9 mouse cellular contexts compared by ENCODE assay signal in the genomic region with DNA sequence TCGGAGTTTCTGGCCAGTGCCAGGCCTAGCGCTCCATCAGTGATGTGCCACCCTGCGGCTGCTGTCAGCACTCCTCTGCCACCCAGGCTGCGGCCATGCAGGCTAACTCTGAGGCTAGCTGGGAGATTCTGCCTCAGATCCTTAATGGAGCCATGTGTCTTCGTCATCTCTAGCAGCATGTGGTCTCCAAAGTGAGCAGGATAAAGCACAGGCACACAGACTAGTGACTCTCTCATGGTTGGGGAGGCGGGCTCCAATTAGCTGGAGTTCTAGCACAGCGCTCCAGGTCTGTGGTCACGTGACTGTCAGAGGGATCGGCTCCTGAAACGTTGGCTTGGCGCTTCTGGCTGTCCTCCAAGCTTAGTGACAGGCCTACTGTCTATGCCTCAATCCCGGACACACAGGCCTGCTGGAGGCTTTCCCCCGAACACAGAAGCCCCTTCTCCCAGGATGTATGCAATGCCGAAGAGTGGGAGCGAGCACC.
DNase-seq lines count a peak whose midpoint lies in the region; ATAC-seq and TF ChIP-seq lines count a peak whose summit lies in the region.
"Had no signal": no experiment of that assay in that cellular context is flagged by ENCODE, and none has a peak within 500 bp of the region (broad histone marks: within the 10 kb centered on the region; RNA-seq: fewer than 3 reads in every experiment).

No protein-coding gene starts in this region.

- no peaks in the 10 kb centered on the region for H3K36me3 ChIP-seq in heart, postnatal 0 days (replicated peaks; ENCODE audit: control insufficient read depth, insufficient read depth, low read length)
- H3K36me3 ChIP-seq in midbrain, embryonic 14.5 days (ENCODE audit: control insufficient read depth, insufficient read depth, low read length) = peaks cover 7% of the 10 kb centered on the region; the same call in 1 of the 2 replicates
- no peaks in the 10 kb centered on the region for H3K36me3 ChIP-seq in thymus, adult 2 months (ENCODE audit: control insufficient read depth, insufficient read depth, low read length)

- peak; percentile 49 for ATAC-seq in heart, postnatal 0 days (ENCODE audit: insufficient read depth, low read depth)
- ATAC-seq in midbrain, embryonic 14.5 days (ENCODE audit: low FRiP score, low TSS enrichment) = peak; percentile 38

- no peak overlapping the region for H3K9ac ChIP-seq in heart, postnatal 0 days (replicated peaks; ENCODE audit: low read depth, low read length)
- no peak overlapping the region for H3K9ac ChIP-seq in midbrain, embryonic 14.5 days (replicated peaks; ENCODE audit: low read length)
- H3K9ac ChIP-seq: midbrain, embryonic 12.5 days had no signal

- peak; percentile 41 for TF ChIP-seq CTCF in layer of hippocampus, adult 2 months (conservative IDR thresholded peaks at IDR 0.05)
- TF ChIP-seq CTCF in heart, postnatal 0 days (IDR thresholded peaks at IDR 0.05; ENCODE audit: low read depth) = no peak
- TF ChIP-seq CTCF in thymus, adult 2 months (IDR thresholded peaks at IDR 0.05; ENCODE audit: borderline replicate concordance, control insufficient read depth, extremely low read depth, insufficient read depth, low read length, poor library complexity) = no peak

- H3K4me3 ChIP-seq in layer of hippocampus, adult 2 months = no peak overlapping the region
- no peak overlapping the region for H3K4me3 ChIP-seq in heart, postnatal 0 days (ENCODE audit: low read depth, low read length)
- H3K4me3 ChIP-seq in midbrain, embryonic 14.5 days (replicated peaks; ENCODE audit: low read depth, low read length) = no peak overlapping the region
- no peak overlapping the region for H3K4me3 ChIP-seq in thymus, adult 2 months (ENCODE audit: control insufficient read depth, insufficient read depth, low read length)
- H3K4me3 ChIP-seq: midbrain, embryonic 12.5 days had no signal

- 0 out of 2 replicates have a peak overlapping the region, but pooled peaks have one; percentile 18 for H3K4me2 ChIP-seq in heart, postnatal 0 days (ENCODE audit: low read depth, low read length)
- H3K4me2 ChIP-seq in midbrain, embryonic 14.5 days (ENCODE audit: low read length) = no peak overlapping the region
- H3K4me2 ChIP-seq: midbrain, embryonic 12.5 days had no signal

- H3K27me3 ChIP-seq in heart, postnatal 0 days (ENCODE audit: control insufficient read depth, insufficient read depth, low read length) = no peaks in the 10 kb centered on the region
- no peaks in the 10 kb centered on the region for H3K27me3 ChIP-seq in midbrain, embryonic 14.5 days (ENCODE audit: control insufficient read depth, insufficient read depth, low read length)
- H3K27me3 ChIP-seq in thymus, adult 2 months (ENCODE audit: control insufficient read depth, insufficient read depth, low read length) = no peaks in the 10 kb centered on the region
- H3K27me3 ChIP-seq: midbrain, embryonic 12.5 days had no signal

- peak in 1 of 2 experiments; percentile 35 for DNase-seq in layer of hippocampus, adult 2 months (ENCODE audit: low spot score in 2 of 2)
- no peak for DNase-seq in layer of hippocampus, postnatal 25 days (ENCODE audit: extremely low spot score in 1 of 2, low spot score in 1 of 2)
- peak; percentile 62 for DNase-seq in cerebellum, adult 9-10 months
- peak; percentile 43 for DNase-seq in heart, postnatal 0 days (ENCODE audit: low spot score)
- DNase-seq in midbrain, embryonic 14.5 days = peak; percentile 76
- no peak for DNase-seq in thymus, adult 2 months
- DNase-seq in urinary bladder, postnatal 10 days (ENCODE audit: low spot score) = no peak
- DNase-seq in lung, postnatal 36 days = no peak

- TF ChIP-seq EP300 in heart, postnatal 0 days (IDR thresholded peaks at IDR 0.05; ENCODE audit: low read depth) = no peak

- no peak for TF ChIP-seq POLR2A in thymus, adult 2 months (IDR thresholded peaks at IDR 0.05; ENCODE audit: control insufficient read depth, extremely low read depth, insufficient read depth, low read length, poor library complexity)

- WGBS in heart, postnatal 0 days = 37% methylated on average over 15 of the region's 15 CpGs
- WGBS in midbrain, embryonic 14.5 days = 61% methylated on average over 15 of the region's 15 CpGs
- WGBS in thymus, adult 2 months = 93% methylated on average over 15 of the region's 15 CpGs

- peaks cover 16% of the 10 kb centered on the region for H3K4me1 ChIP-seq in heart, postnatal 0 days (ENCODE audit: control insufficient read depth, insufficient read depth)
- peaks cover 23% of the 10 kb centered on the region for H3K4me1 ChIP-seq in midbrain, embryonic 14.5 days (ENCODE audit: control insufficient read depth, insufficient read depth, low read length)
- H3K4me1 ChIP-seq in thymus, adult 2 months (replicated peaks; ENCODE audit: control insufficient read depth, insufficient read depth, low read length) = peaks cover 28% of the 10 kb centered on the region

- H3K9me3 ChIP-seq in heart, postnatal 0 days (replicated peaks; ENCODE audit: control insufficient read depth, low read length) = no peaks in the 10 kb centered on the region
- H3K9me3 ChIP-seq in midbrain, embryonic 14.5 days (ENCODE audit: control insufficient read depth, low read length) = no peaks in the 10 kb centered on the region
- H3K9me3 ChIP-seq: midbrain, embryonic 12.5 days had no signal

- H3K27ac ChIP-seq in layer of hippocampus, adult 2 months = peak overlapping the region; percentile 29; the same call in 1 of the 2 replicates
- H3K27ac ChIP-seq in heart, postnatal 0 days (ENCODE audit: low read depth) = no peak overlapping the region
- H3K27ac ChIP-seq in midbrain, embryonic 14.5 days (replicated peaks; ENCODE audit: low read depth, low read length) = 0 out of 2 replicates have a peak overlapping the region, but pooled peaks have one; percentile 17
- H3K27ac ChIP-seq in thymus, adult 2 months (ENCODE audit: control insufficient read depth, insufficient read depth, low read length) = no peak overlapping the region
- H3K27ac ChIP-seq: midbrain, embryonic 12.5 days had no signal

Comparison
In these comparisons a context has a peak if more than half of its experiments do, and no peak if none do; other contexts are left out.
1. DNase-seq: peak in cerebellum, adult 9-10 months (single experiment), heart, postnatal 0 days (single experiment) and midbrain, embryonic 14.5 days (single experiment); none in layer of hippocampus, postnatal 25 days (0 of 2), thymus, adult 2 months (single experiment), urinary bladder, postnatal 10 days (single experiment) and lung, postnatal 36 days (single experiment).
2. H3K27ac ChIP-seq: peak in layer of hippocampus, adult 2 months (single experiment) and midbrain, embryonic 14.5 days (single experiment); none in heart, postnatal 0 days (single experiment) and thymus, adult 2 months (single experiment).